Mouse (Mus musculus): ENCODE data around the gene Ldb3. TPM values are rescaled to one million over a fixed set of nuclear protein-coding genes. Genes with fewer than 3 reads are reported as not detected.

Ldb3 gene
- polyA plus RNA-seq, 1 experiment from 2014 or later: 2.0 TPM

GRCm38 (mm10) chr14:34555211-34555610 lies 33.3 kb downstream of the Ldb3 start:
- no peak overlapping the region for H3K4me2 ChIP-seq (ENCODE audit: low read length)
- H3K9ac ChIP-seq (ENCODE audit: low read length): no peak overlapping the region
- no peak overlapping the region for H3K4me3 ChIP-seq (ENCODE audit: low read depth, low read length)
- no peaks in the 10 kb centered on the region for H3K9me3 ChIP-seq (ENCODE audit: control insufficient read depth, low read length)
- no peaks in the 10 kb centered on the region for H3K4me1 ChIP-seq (replicated peaks; ENCODE audit: control insufficient read depth, insufficient read depth, low read length)
- no peaks in the 10 kb centered on the region for H3K36me3 ChIP-seq (ENCODE audit: control insufficient read depth, insufficient read depth, low read length)
- H3K27ac ChIP-seq (ENCODE audit: low read depth): no peak overlapping the region
- ATAC-seq (replicated peaks; ENCODE audit: low FRiP score, low TSS enrichment, low read depth) (no peak), DNase-seq (ENCODE audit: low spot score) (no peak)
- WGBS: 72% methylated on average over 13 of the region's 13 CpGs
- 0 out of 2 replicates have a peak, but pooled peaks cover 5% of the 10 kb centered on the region for H3K27me3 ChIP-seq (replicated peaks; ENCODE audit: control insufficient read depth, insufficient read depth, low read length)

- Histone ChIP-seq H3K27ac (ENCODE audit: low read depth) (no peak overlapping the region), H3K36me3 (ENCODE audit: control insufficient read depth, insufficient read depth, low read length) (no peaks in the 10 kb centered on the region), H3K9ac (ENCODE audit: low read length) (no peak overlapping the region), H3K27me3 (replicated peaks; ENCODE audit: control insufficient read depth, insufficient read depth, low read length) (0 out of 2 replicates have a peak, but pooled peaks cover 5% of the 10 kb centered on the region), H3K4me3 (ENCODE audit: low read depth, low read length) (no peak overlapping the region), H3K4me1 (replicated peaks; ENCODE audit: control insufficient read depth, insufficient read depth, low read length) (peaks cover 5% of the 10 kb centered on the region), H3K4me2 (ENCODE audit: low read length) (no peak overlapping the region), H3K9me3 (ENCODE audit: control insufficient read depth, low read length) (no peaks in the 10 kb centered on the region)
- 48% methylated on average over 3 of the region's 3 CpGs for WGBS
- ATAC-seq (replicated peaks; ENCODE audit: low FRiP score, low TSS enrichment, low read depth): no peak
- DNase-seq (ENCODE audit: low spot score): no peak
Measured at GRCm38 (mm10) chr14:34554047-34554446, 34.4 kb downstream of the Ldb3 start.

GRCm38 (mm10) chr14:34553470-34553869 lies 35.0 kb downstream of the Ldb3 start:
- WGBS: 85% methylated on average over 6 of the region's 6 CpGs

GRCm38 (mm10) chr14:34552226-34552625 lies 36.3 kb downstream of the Ldb3 start:
- H3K9ac ChIP-seq (ENCODE audit: low read length): no peak overlapping the region
- ATAC-seq (replicated peaks; ENCODE audit: low FRiP score, low TSS enrichment, low read depth) (no peak), DNase-seq (ENCODE audit: low spot score) (no peak)
- no peaks in the 10 kb centered on the region for H3K9me3 ChIP-seq (ENCODE audit: control insufficient read depth, low read length)
- no peak overlapping the region for H3K27ac ChIP-seq (ENCODE audit: low read depth)
- H3K36me3 ChIP-seq (ENCODE audit: control insufficient read depth, insufficient read depth, low read length): no peaks in the 10 kb centered on the region
- 96% methylated on average over 5 of the region's 5 CpGs for WGBS
- no peak overlapping the region for H3K4me3 ChIP-seq (ENCODE audit: low read depth, low read length)
- H3K4me1 ChIP-seq (replicated peaks; ENCODE audit: control insufficient read depth, insufficient read depth, low read length): peaks cover 10% of the 10 kb centered on the region
- H3K27me3 ChIP-seq (replicated peaks; ENCODE audit: control insufficient read depth, insufficient read depth, low read length): 0 out of 2 replicates have a peak, but pooled peaks cover 5% of the 10 kb centered on the region
- no peak overlapping the region for H3K4me2 ChIP-seq (ENCODE audit: low read length)

More at GRCm38 (mm10) chr14:34553470-34553869, 35.0 kb downstream of the Ldb3 start:
- no peak overlapping the region for H3K9ac ChIP-seq (ENCODE audit: low read length)
- H3K9me3 ChIP-seq (ENCODE audit: control insufficient read depth, low read length): no peaks in the 10 kb centered on the region
- no peak overlapping the region for H3K27ac ChIP-seq (ENCODE audit: low read depth)
- no peak overlapping the region for H3K4me3 ChIP-seq (ENCODE audit: low read depth, low read length)
- no peak for ATAC-seq (replicated peaks; ENCODE audit: low FRiP score, low TSS enrichment, low read depth)
- H3K27me3 ChIP-seq (replicated peaks; ENCODE audit: control insufficient read depth, insufficient read depth, low read length): 0 out of 2 replicates have a peak, but pooled peaks cover 5% of the 10 kb centered on the region
- H3K4me2 ChIP-seq (ENCODE audit: low read length): no peak overlapping the region
- no peak for DNase-seq (ENCODE audit: low spot score)
- H3K36me3 ChIP-seq (ENCODE audit: control insufficient read depth, insufficient read depth, low read length): no peaks in the 10 kb centered on the region
- peaks cover 5% of the 10 kb centered on the region for H3K4me1 ChIP-seq (replicated peaks; ENCODE audit: control insufficient read depth, insufficient read depth, low read length)

GRCm38 (mm10) chr14:34549004-34549671 lies 39.3 kb downstream of the Ldb3 start:
- H3K27me3 ChIP-seq (replicated peaks; ENCODE audit: control insufficient read depth, insufficient read depth, low read length): 0 out of 2 replicates have a peak, but pooled peaks cover 5% of the 10 kb centered on the region

GRCm38 (mm10) chr14:34548391-34549001 lies 40.0 kb downstream of the Ldb3 start:
- peak; percentile 62 for ATAC-seq (replicated peaks; ENCODE audit: low FRiP score, low TSS enrichment, low read depth)
- peak; percentile 86 for DNase-seq (ENCODE audit: low spot score)
- Histone ChIP-seq H3K4me1 (replicated peaks; ENCODE audit: control insufficient read depth, insufficient read depth, low read length) (peaks cover 21% of the 10 kb centered on the region), H3K27ac (ENCODE audit: low read depth) (peak overlapping the region; percentile 87), H3K9ac (ENCODE audit: low read length) (peak overlapping the region; percentile 76), H3K4me3 (ENCODE audit: low read depth, low read length) (peak overlapping the region; percentile 70), H3K9me3 (ENCODE audit: control insufficient read depth, low read length) (no peaks in the 10 kb centered on the region), H3K36me3 (ENCODE audit: control insufficient read depth, insufficient read depth, low read length) (no peaks in the 10 kb centered on the region), H3K4me2 (ENCODE audit: low read length) (peak overlapping the region; percentile 74), H3K27me3 (replicated peaks; ENCODE audit: control insufficient read depth, insufficient read depth, low read length) (0 out of 2 replicates have a peak, but pooled peaks cover 4% of the 10 kb centered on the region)
- WGBS: under 1% methylated on average over 27 of the region's 27 CpGs

More at GRCm38 (mm10) chr14:34549004-34549671, 39.3 kb downstream of the Ldb3 start:
- ATAC-seq (replicated peaks; ENCODE audit: low FRiP score, low TSS enrichment, low read depth): peak; percentile 95
- peak overlapping the region; percentile 74 for H3K4me2 ChIP-seq (ENCODE audit: low read length)
- H3K4me1 ChIP-seq (replicated peaks; ENCODE audit: control insufficient read depth, insufficient read depth, low read length): peaks cover 15% of the 10 kb centered on the region
- WGBS: under 1% methylated on average over 49 of the region's 55 CpGs
- peak overlapping the region; percentile 70 for H3K4me3 ChIP-seq (ENCODE audit: low read depth, low read length)
- H3K36me3 ChIP-seq (ENCODE audit: control insufficient read depth, insufficient read depth, low read length): no peaks in the 10 kb centered on the region
- DNase-seq (ENCODE audit: low spot score): peak; percentile 92
- H3K9me3 ChIP-seq (ENCODE audit: control insufficient read depth, low read length): no peaks in the 10 kb centered on the region
- peak overlapping the region; percentile 76 for H3K9ac ChIP-seq (ENCODE audit: low read length)
- H3K27ac ChIP-seq (ENCODE audit: low read depth): peak overlapping the region; percentile 87

- peaks cover 29% of the 10 kb centered on the region for H3K4me1 ChIP-seq (replicated peaks; ENCODE audit: control insufficient read depth, insufficient read depth, low read length)
Measured at GRCm38 (mm10) chr14:34544545-34544944, 43.9 kb downstream of the Ldb3 start.

GRCm38 (mm10) chr14:34544001-34544400 lies 44.5 kb downstream of the Ldb3 start:
- peak overlapping the region; percentile 40; the same call in 1 of the 2 replicates for H3K27ac ChIP-seq (ENCODE audit: low read depth)
- H3K4me1 ChIP-seq (replicated peaks; ENCODE audit: control insufficient read depth, insufficient read depth, low read length): peaks cover 27% of the 10 kb centered on the region
- no peaks in the 10 kb centered on the region for H3K27me3 ChIP-seq (replicated peaks; ENCODE audit: control insufficient read depth, insufficient read depth, low read length)
- WGBS: 85% methylated on average over 6 of the region's 6 CpGs
- H3K9ac ChIP-seq (ENCODE audit: low read length): no peak overlapping the region
- no peaks in the 10 kb centered on the region for H3K9me3 ChIP-seq (ENCODE audit: control insufficient read depth, low read length)
- no peak overlapping the region for H3K4me2 ChIP-seq (ENCODE audit: low read length)
- DNase-seq (ENCODE audit: low spot score): no peak
- no peak for ATAC-seq (replicated peaks; ENCODE audit: low FRiP score, low TSS enrichment, low read depth)
- no peak overlapping the region for H3K4me3 ChIP-seq (ENCODE audit: low read depth, low read length)
- no peaks in the 10 kb centered on the region for H3K36me3 ChIP-seq (ENCODE audit: control insufficient read depth, insufficient read depth, low read length)

More at GRCm38 (mm10) chr14:34544545-34544944, 43.9 kb downstream of the Ldb3 start:
- Histone ChIP-seq H3K4me3 (ENCODE audit: low read depth, low read length) (no peak overlapping the region), H3K27ac (ENCODE audit: low read depth) (peak overlapping the region; percentile 40; the same call in 1 of the 2 replicates), H3K36me3 (ENCODE audit: control insufficient read depth, insufficient read depth, low read length) (no peaks in the 10 kb centered on the region), H3K9me3 (ENCODE audit: control insufficient read depth, low read length) (no peaks in the 10 kb centered on the region), H3K9ac (ENCODE audit: low read length) (no peak overlapping the region), H3K4me2 (ENCODE audit: low read length) (no peak overlapping the region), H3K27me3 (replicated peaks; ENCODE audit: control insufficient read depth, insufficient read depth, low read length) (no peaks in the 10 kb centered on the region)
- 22% methylated on average over 2 of the region's 2 CpGs for WGBS
- DNase-seq (ENCODE audit: low spot score) (no peak), ATAC-seq (replicated peaks; ENCODE audit: low FRiP score, low TSS enrichment, low read depth) (no peak)
